Mouse (Mus musculus): Measurements from ENCODE around the gene Anp32b. TPM values are rescaled to one million over a fixed set of nuclear protein-coding genes. Genes with fewer than 3 reads are reported as not detected.

The Anp32b gene
- polyA plus RNA-seq (2015; fragmentation: Nextera tagmentation; extraction: Ambion mirVana), result 70.3 and 129 TPM in 2 replicates

DNA sequence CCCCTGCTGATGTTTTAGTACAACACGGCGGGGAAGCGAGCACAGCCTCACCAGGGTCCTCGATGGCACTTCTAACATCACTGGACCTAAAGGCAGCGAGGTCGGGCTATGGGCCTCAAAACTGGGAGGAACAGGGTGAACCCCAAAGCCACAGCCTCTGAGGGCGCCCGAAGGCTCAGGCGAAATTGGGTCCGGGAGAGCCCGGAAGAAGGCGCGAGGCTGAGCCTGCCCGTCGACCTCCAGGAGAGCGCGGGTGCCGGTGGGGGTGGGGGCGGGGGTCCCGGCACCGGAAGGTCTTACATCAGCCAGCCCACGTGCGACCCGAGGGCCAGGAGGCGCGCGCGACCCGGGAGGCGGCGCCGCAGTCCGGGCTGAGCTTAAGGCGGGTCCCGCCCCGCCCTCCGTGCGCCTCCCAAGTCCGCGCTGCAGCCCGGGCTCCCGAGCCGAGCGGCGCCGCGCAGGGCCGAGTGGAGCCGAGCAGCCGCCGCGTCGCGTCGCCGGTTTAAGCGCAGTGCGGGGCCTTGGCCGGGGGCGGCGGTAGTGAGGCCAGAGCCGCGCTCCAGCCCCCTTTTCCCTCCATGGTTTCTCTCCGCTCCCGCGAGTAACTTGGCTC lies at the start of gene Anp32b:
Gene Anp32b (plus strand): TSS at position 384 of the 613 bp plus-strand sequence.
- peak within 1 kb of the TSS; percentile 97 for H3K4me2 ChIP-seq
- no peaks in the 10 kb centered on the region for H3K36me3 ChIP-seq
- peak within 1 kb of the TSS; percentile 99 for H3K27ac ChIP-seq (replicated peaks)
- ATAC-seq (ENCODE audit: low FRiP score), result peak; percentile 95
- WGBS, result under 1% methylated on average over 34 of the region's 66 CpGs
- no peaks in the 10 kb centered on the region for H3K9me3 ChIP-seq (replicated peaks)
- H3K27me3 ChIP-seq (replicated peaks), result no peaks in the 10 kb centered on the region
- H3K4me3 ChIP-seq (replicated peaks), result peak within 1 kb of the TSS; percentile 92
- peak within 1 kb of the TSS; percentile 93 for H3K9ac ChIP-seq (replicated peaks)
- H3K4me1 ChIP-seq, result peaks cover 40% of the 10 kb centered on the region

DNA sequence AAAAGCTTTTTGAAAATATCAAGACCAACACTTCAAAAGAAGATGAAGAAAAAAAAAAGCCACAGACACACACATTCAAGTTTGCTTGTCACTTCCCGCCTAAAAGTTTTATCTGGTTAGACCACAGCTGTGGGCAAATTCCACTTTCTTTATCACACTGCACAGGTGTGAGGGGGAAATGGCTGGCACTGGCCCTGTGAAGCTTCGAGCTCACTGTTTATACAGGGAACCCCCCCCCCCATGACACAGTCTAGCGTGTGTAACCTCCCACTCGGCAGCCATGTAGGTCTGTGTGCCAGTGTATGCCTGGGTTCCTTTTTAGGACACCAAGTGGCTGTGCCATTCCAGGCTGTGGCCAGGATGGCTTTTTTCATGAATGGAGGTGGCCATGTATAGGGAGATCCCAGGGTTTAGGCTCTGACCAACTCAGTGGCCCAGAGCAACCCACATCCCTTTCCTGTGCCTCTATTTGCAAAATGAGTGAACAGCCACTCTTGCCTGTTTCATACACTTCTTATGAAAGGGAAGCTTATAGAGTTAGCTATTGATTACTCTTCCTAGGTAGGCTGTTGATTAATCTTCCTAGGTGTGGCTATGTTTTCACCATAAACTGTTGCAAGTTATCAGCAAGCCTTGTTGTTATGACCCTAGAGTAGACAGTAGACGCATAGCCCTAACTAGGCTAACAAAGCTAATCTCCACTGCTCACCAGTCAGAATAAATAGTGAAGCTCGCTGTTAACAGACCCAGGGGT lies 46.5 kb upstream of the Anp32b start:
- H3K4me1 ChIP-seq, result no peaks in the 10 kb centered on the region
- H3K36me3 ChIP-seq, result no peaks in the 10 kb centered on the region
- H3K9me3 ChIP-seq (replicated peaks), result no peaks in the 10 kb centered on the region
- no peak for ATAC-seq (ENCODE audit: low FRiP score)
- H3K4me3 ChIP-seq (replicated peaks), result no peak overlapping the region
- WGBS, result 84% methylated on average over 6 of the region's 6 CpGs
- no peak overlapping the region for H3K27ac ChIP-seq (replicated peaks)
- H3K9ac ChIP-seq (replicated peaks), result no peak overlapping the region
- H3K4me2 ChIP-seq, result no peak overlapping the region
- H3K27me3 ChIP-seq (replicated peaks), result no peaks in the 10 kb centered on the region

GRCm38 (mm10) chr4:46406966-46407703 lies 43.6 kb upstream of the Anp32b start:
- Histone ChIP-seq H3K4me1 (no peaks in the 10 kb centered on the region), H3K36me3 (no peaks in the 10 kb centered on the region), H3K27ac (replicated peaks) (no peak overlapping the region), H3K4me3 (replicated peaks) (no peak overlapping the region), H3K4me2 (no peak overlapping the region), H3K9ac (replicated peaks) (no peak overlapping the region), H3K9me3 (replicated peaks) (no peaks in the 10 kb centered on the region), H3K27me3 (replicated peaks) (no peaks in the 10 kb centered on the region)
- ATAC-seq (ENCODE audit: low FRiP score), result no peak
- 93% methylated on average over 8 of the region's 8 CpGs for WGBS

DNA sequence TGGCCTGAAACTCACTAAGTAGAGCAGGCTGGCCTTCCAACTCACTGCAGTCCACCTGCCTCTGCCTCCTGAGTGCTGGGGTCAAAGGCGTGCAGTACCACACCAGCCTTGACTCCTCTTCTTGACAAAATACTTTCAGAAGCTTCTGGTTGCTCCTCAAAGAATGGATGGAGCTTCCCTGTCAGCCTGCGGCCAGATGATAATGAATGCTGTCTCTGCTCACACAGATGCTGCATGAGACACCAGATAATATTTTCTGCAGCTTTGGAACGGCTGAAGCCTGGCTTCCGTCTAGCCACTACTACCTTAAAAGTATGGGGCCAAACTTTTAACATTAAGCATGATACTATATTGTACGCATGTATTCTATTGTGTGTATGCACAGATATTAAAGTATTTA lies 40.0 kb upstream of the Anp32b start:
- 95% methylated on average over 5 of the region's 5 CpGs for WGBS

GRCm38 (mm10) chr4:46411489-46411888 lies 39.2 kb upstream of the Anp32b start:
- Histone ChIP-seq H3K27me3 (replicated peaks) (no peaks in the 10 kb centered on the region), H3K4me2 (no peak overlapping the region), H3K27ac (replicated peaks) (no peak overlapping the region), H3K36me3 (no peaks in the 10 kb centered on the region), H3K9me3 (replicated peaks) (no peaks in the 10 kb centered on the region), H3K9ac (replicated peaks) (no peak overlapping the region), H3K4me3 (replicated peaks) (no peak overlapping the region), H3K4me1 (no peaks in the 10 kb centered on the region)
- WGBS, result 82% methylated on average over 6 of the region's 6 CpGs
- ATAC-seq (ENCODE audit: low FRiP score), result no peak

More for the DNA sequence above, 40.0 kb upstream of the Anp32b start:
- Histone ChIP-seq H3K9me3 (replicated peaks) (no peaks in the 10 kb centered on the region), H3K36me3 (no peaks in the 10 kb centered on the region), H3K4me3 (replicated peaks) (no peak overlapping the region), H3K27me3 (replicated peaks) (no peaks in the 10 kb centered on the region), H3K27ac (replicated peaks) (no peak overlapping the region), H3K9ac (replicated peaks) (no peak overlapping the region), H3K4me1 (no peaks in the 10 kb centered on the region), H3K4me2 (no peak overlapping the region)
- ATAC-seq (ENCODE audit: low FRiP score), result no peak

DNA sequence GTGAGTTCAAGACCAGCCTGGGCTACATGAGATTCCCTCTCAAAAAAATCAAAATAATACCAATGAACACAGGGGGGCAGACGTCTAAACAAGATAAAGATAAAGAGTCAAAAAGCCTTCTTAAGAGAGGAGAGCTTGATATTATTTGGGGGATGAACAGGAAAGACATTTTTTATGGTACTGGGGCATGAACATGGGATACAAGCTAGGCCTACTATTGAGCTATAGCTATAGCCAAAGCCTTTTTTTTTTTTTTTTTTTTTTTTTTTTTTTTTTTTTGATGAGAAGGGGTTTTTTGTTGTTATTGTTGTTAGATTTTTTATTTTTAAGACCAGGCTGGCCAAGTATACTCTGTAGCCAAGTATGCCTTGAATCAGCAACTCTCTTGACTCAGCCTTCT lies 38.6 kb upstream of the Anp32b start:
- Histone ChIP-seq H3K4me2 (no peak overlapping the region), H3K27me3 (replicated peaks) (no peaks in the 10 kb centered on the region), H3K9me3 (replicated peaks) (no peaks in the 10 kb centered on the region), H3K9ac (replicated peaks) (no peak overlapping the region), H3K4me3 (replicated peaks) (no peak overlapping the region), H3K36me3 (no peaks in the 10 kb centered on the region), H3K27ac (replicated peaks) (no peak overlapping the region), H3K4me1 (no peaks in the 10 kb centered on the region)
- WGBS, result 76% methylated on average over 1 of the region's 1 CpGs
- no peak for ATAC-seq (ENCODE audit: low FRiP score)

- WGBS, result 85% methylated on average over 7 of the region's 7 CpGs
- Histone ChIP-seq H3K27me3 (replicated peaks) (no peaks in the 10 kb centered on the region), H3K9me3 (replicated peaks) (no peaks in the 10 kb centered on the region), H3K9ac (replicated peaks) (no peak within 1 kb of the TSS), H3K4me3 (replicated peaks) (no peak within 1 kb of the TSS), H3K36me3 (no peaks in the 10 kb centered on the region), H3K4me1 (no peaks in the 10 kb centered on the region), H3K27ac (replicated peaks) (no peak within 1 kb of the TSS), H3K4me2 (no peak within 1 kb of the TSS)
- ATAC-seq (ENCODE audit: low FRiP score), result no peak
Observed at GRCm38 (mm10) chr4:46413406-46413805, 37.3 kb upstream of the Anp32b start, which contains the start of gene Hemgn. Hemgn (minus strand) TSS chr4:46413506.

DNA sequence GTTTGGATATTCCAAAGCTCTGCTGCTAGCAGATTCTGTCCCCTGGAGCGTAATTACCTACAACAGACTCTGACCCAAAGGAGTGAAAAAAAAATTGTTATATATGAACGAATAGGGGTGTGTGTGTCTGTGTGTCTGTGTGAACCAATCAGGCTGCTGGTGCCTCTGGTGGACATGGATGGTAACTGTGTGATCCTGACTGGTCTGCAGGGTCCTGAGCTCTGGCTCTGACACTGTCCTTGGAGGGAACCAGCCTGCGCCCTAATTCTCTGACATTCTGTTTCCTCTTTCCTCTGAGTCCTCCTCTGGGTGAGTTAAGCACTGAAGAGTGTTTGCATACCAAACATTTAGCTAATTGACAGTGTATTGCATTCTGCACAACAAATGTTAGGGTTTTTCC lies 33.2 kb upstream of the Anp32b start:
- Histone ChIP-seq H3K27ac (replicated peaks) (no peak overlapping the region), H3K27me3 (replicated peaks) (no peaks in the 10 kb centered on the region), H3K9ac (replicated peaks) (no peak overlapping the region), H3K9me3 (replicated peaks) (no peaks in the 10 kb centered on the region), H3K4me2 (no peak overlapping the region), H3K4me1 (no peaks in the 10 kb centered on the region), H3K4me3 (replicated peaks) (no peak overlapping the region), H3K36me3 (no peaks in the 10 kb centered on the region)
- 74% methylated on average over 3 of the region's 3 CpGs for WGBS
- no peak for ATAC-seq (ENCODE audit: low FRiP score)

DNA sequence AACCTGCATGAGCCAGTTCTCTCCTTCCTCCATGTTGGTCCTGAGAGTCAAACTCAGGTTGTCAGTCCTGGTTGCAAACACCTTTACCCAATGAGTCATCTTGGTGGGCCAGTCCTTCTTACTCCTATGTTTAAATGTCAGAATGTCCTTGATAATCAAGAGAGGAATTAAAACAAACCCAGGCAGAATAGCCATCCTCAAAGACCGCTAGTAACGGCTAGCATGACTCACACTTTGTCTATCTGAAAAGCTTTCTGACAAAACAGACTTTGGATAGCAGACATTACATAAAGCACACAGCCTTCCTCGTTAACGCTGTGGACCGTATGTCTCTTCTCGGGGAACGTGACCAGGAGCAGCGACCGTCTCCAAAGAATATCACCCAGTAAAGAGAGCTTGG lies 31.9 kb upstream of the Anp32b start:
- WGBS, result 87% methylated on average over 9 of the region's 9 CpGs
- no peak for ATAC-seq (ENCODE audit: low FRiP score)
- Histone ChIP-seq H3K9ac (replicated peaks) (no peak overlapping the region), H3K27ac (replicated peaks) (no peak overlapping the region), H3K36me3 (no peaks in the 10 kb centered on the region), H3K9me3 (replicated peaks) (no peaks in the 10 kb centered on the region), H3K4me1 (no peaks in the 10 kb centered on the region), H3K4me2 (no peak overlapping the region), H3K4me3 (replicated peaks) (no peak overlapping the region), H3K27me3 (replicated peaks) (no peaks in the 10 kb centered on the region)

DNA sequence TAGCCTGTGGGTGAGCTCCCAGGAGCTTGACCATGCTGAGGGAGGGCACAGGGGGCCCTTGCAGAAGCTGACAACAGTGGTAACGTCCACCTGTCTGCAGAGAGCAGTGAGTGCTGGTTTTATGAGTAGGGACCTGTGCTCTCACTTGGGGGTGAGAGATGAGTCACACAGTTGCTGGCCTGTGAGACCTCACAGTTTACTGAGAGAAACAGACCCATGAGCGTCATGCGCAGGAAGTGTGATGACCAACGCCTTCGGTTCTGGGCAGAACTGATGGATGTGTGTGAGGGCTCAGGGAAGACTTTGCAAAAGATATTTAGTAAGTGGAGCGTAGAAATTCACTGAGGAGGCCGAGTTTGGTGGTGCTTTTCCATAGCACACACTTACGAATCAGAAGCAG lies 28.1 kb upstream of the Anp32b start:
- no peak overlapping the region for H3K9ac ChIP-seq (replicated peaks)
- H3K36me3 ChIP-seq, result no peaks in the 10 kb centered on the region
- H3K27me3 ChIP-seq (replicated peaks), result no peaks in the 10 kb centered on the region
- H3K4me2 ChIP-seq, result no peak overlapping the region
- H3K27ac ChIP-seq (replicated peaks), result no peak overlapping the region
- no peak overlapping the region for H3K4me3 ChIP-seq (replicated peaks)
- no peak for ATAC-seq (ENCODE audit: low FRiP score)
- no peaks in the 10 kb centered on the region for H3K9me3 ChIP-seq (replicated peaks)
- H3K4me1 ChIP-seq, result no peaks in the 10 kb centered on the region
- 84% methylated on average over 8 of the region's 8 CpGs for WGBS

DNA sequence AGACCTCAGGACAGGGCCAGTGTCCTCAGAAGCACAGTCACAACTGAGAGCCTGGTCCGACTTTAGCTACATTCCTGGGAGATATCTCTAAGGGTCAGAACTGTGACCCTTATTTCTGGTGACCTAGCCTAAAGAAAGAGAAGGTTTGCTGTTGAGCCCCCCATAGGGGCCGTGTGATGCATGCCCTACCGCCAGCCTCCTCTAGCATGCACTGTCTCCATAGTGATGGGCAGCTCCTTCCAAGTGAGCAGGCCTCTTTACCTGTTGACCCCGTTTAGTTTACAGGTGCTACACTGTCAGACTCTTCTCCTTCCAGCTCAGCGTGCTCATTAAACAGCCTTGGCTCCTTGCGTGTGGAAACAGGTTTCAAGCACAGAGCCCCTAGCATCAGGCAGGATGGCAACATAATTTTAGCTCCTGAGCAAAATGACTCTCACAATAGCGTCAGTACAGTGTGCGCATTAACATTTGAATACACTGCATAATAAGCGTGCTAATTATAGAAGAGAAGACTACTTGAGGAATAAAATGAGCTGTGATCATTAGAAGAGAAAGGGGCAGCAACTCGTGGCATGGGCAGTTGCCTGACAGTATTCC lies 21.7 kb upstream of the Anp32b start:
- 39% methylated on average over 10 of the region's 10 CpGs for WGBS
- Histone ChIP-seq H3K4me1 (no peaks in the 10 kb centered on the region), H3K27ac (replicated peaks) (no peak overlapping the region), H3K9me3 (replicated peaks) (no peaks in the 10 kb centered on the region), H3K4me2 (no peak overlapping the region), H3K9ac (replicated peaks) (no peak overlapping the region), H3K36me3 (no peaks in the 10 kb centered on the region), H3K27me3 (replicated peaks) (no peaks in the 10 kb centered on the region), H3K4me3 (replicated peaks) (no peak overlapping the region)
- ATAC-seq (ENCODE audit: low FRiP score), result no peak
